Mouse (Mus musculus): Measurements from ENCODE around the gene Dop1a.

GRCm38 (mm10) chr9:86572636-86573291 lies 105.8 kb downstream of the Dop1a start:
- TF ChIP-seq POLR2A (IDR thresholded peaks at IDR 0.05; ENCODE audit: control insufficient read depth, extremely low read depth, insufficient read depth, low read length, poor library complexity) (no peak), CTCF (IDR thresholded peaks at IDR 0.05; ENCODE audit: borderline replicate concordance, control insufficient read depth, extremely low read depth, insufficient read depth, low read length, poor library complexity) (no peak)

Measured in thymus, adult 2 months (tissue).